8 mouse cellular contexts compared by ENCODE assay signal in the genomic region with DNA sequence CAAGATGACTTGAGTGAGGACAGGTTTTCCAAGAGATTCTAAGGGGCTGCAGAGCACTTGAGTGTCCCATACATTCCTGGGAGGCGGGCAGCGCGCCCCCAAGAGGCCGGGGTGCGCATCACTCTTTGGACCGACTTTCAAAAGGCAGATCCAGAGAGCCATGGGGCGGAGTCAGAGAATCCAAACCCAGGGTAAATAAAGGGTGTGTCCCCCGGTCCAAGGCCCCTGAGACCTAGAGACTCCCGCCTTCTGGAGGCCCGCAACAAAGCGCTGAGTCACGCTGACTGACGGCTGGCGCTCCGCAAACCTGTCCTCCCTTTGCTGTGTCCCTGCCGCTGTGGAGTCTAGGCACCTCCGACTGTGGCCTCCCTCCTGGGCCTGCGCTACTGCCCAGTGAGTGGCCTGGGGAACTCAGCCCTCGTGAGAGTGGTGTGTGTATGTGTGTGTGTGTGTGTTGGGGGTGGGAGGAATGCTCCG. TPM values are rescaled to one million over a fixed set of nuclear protein-coding genes. Genes with fewer than 3 reads are reported as not detected.
DNase-seq lines count a peak whose midpoint lies in the region; ATAC-seq and TF ChIP-seq lines count a peak whose summit lies in the region.

Gene Pir, plus strand, starts transcription at position 87 of the 477 bp plus-strand sequence.

- H3K4me1 ChIP-seq in embryonic facial prominence, embryonic 11.5 days (ENCODE audit: control insufficient read depth, insufficient read depth, low read length) = no peaks in the 10 kb centered on the region
- H3K4me1 ChIP-seq in intestine, postnatal 0 days (replicated peaks; ENCODE audit: control insufficient read depth, insufficient read depth, low read length) = no peaks in the 10 kb centered on the region

- peak; percentile 64 for TF ChIP-seq CTCF in intestine, postnatal 0 days (IDR thresholded peaks at IDR 0.05; ENCODE audit: low read depth)

- peak within 1 kb of the TSS; percentile 28 for H3K4me3 ChIP-seq in embryonic facial prominence, embryonic 11.5 days (ENCODE audit: low read depth, low read length)
- H3K4me3 ChIP-seq in intestine, postnatal 0 days (ENCODE audit: low read depth, low read length) = peak within 1 kb of the TSS; percentile 28

- H3K9ac ChIP-seq in embryonic facial prominence, embryonic 11.5 days (replicated peaks; ENCODE audit: low read length) = peak within 1 kb of the TSS; percentile 39
- H3K9ac ChIP-seq in intestine, postnatal 0 days (ENCODE audit: low read depth, low read length) = no peak within 1 kb of the TSS

- WGBS in embryonic facial prominence, embryonic 11.5 days = 25% methylated on average over 20 of the region's 20 CpGs
- WGBS in intestine, postnatal 0 days = 18% methylated on average over 20 of the region's 20 CpGs

- no peak within 1 kb of the TSS for H3K27ac ChIP-seq in embryonic facial prominence, embryonic 11.5 days (replicated peaks; ENCODE audit: low read depth, low read length)
- no peak within 1 kb of the TSS for H3K27ac ChIP-seq in intestine, postnatal 0 days (ENCODE audit: low read depth, low read length)

- H3K27me3 ChIP-seq in embryonic facial prominence, embryonic 11.5 days (ENCODE audit: control insufficient read depth, insufficient read depth, low read length) = no peaks in the 10 kb centered on the region
- no peaks in the 10 kb centered on the region for H3K27me3 ChIP-seq in intestine, postnatal 0 days (replicated peaks; ENCODE audit: control insufficient read depth, insufficient read depth, low read length)

- intact Hi-C loops in left cerebral cortex, postnatal 4 days (cut with DNase I) = loop anchor here (10.0 kb wide), 1 partner anchor 65 kb away; no protein-coding TSS in a partner anchor

- no peaks in the 10 kb centered on the region for H3K36me3 ChIP-seq in embryonic facial prominence, embryonic 11.5 days (replicated peaks; ENCODE audit: control insufficient read depth, insufficient read depth, low read depth, low read length)
- no peaks in the 10 kb centered on the region for H3K36me3 ChIP-seq in intestine, postnatal 0 days (ENCODE audit: control insufficient read depth, insufficient read depth)

- H3K9me3 ChIP-seq in embryonic facial prominence, embryonic 11.5 days (replicated peaks; ENCODE audit: control insufficient read depth, low read length) = no peaks in the 10 kb centered on the region
- no peaks in the 10 kb centered on the region for H3K9me3 ChIP-seq in intestine, postnatal 0 days (ENCODE audit: control insufficient read depth)

- H3K4me2 ChIP-seq in embryonic facial prominence, embryonic 11.5 days (ENCODE audit: low read depth, low read length) = peak within 1 kb of the TSS; percentile 49
- peak within 1 kb of the TSS; percentile 67 for H3K4me2 ChIP-seq in intestine, postnatal 0 days (replicated peaks; ENCODE audit: low read depth)

- peak; percentile 56 to 69 for DNase-seq in adrenal gland, postnatal 36 days
- DNase-seq in embryonic facial prominence, embryonic 11.5 days (ENCODE audit: low spot score) = peak; percentile 62
- DNase-seq in left cerebral cortex, postnatal 4 days = peak; percentile 29
- DNase-seq in mesoderm, embryonic 11.5 days (ENCODE audit: low read depth, low spot score) = peak; percentile 61
- peak; percentile 12 for DNase-seq in right cerebral cortex, postnatal 4 days
- DNase-seq in yolk sac, embryonic 10.5 days (ENCODE audit: low spot score) = peak; percentile 60

- peak; percentile 89 for ATAC-seq in embryonic facial prominence, embryonic 11.5 days (replicated peaks; ENCODE audit: insufficient number of reproducible peaks, low FRiP score, low TSS enrichment, low read depth)
- ATAC-seq in granulocyte monocyte progenitor cell, adult 5-6 weeks (replicated peaks; ENCODE audit: poor library complexity, severe bottlenecking) = peak; percentile 92
- peak; percentile 95 for ATAC-seq in intestine, postnatal 0 days

RNA-seq across cellular contexts. Expression of gene Pir, which starts in this region (rescaled TPM):
- total RNA-seq in adrenal gland, postnatal 36 days (2021) = 1 to 10 TPM; 3.9 to 4.9 TPM
- polyA plus RNA-seq in embryonic facial prominence, embryonic 11.5 days (2014; fragmentation: Nextera tagmentation; extraction: Ambion mirVana) = 7.3 and 8.0 TPM in 2 replicates
- total RNA-seq in granulocyte monocyte progenitor cell, adult 5-6 weeks (2014; fragmentation: Nextera tagmentation) = 3.6 TPM in 1 of 2 replicates, not detected in the other
- 2.5 TPM in 1 of 2 replicates, not detected in the other for total RNA-seq in granulocyte monocyte progenitor cell, adult 5-6 weeks (2017)
- polyA plus RNA-seq in intestine, postnatal 0 days (2015; fragmentation: Nextera tagmentation; extraction: Ambion mirVana) = 5.7 and 6.1 TPM in 2 replicates
- total RNA-seq in left cerebral cortex, postnatal 4 days (2021) = 1 to 10 TPM; 2.5 to 2.8 TPM

Comparison
In these comparisons a context has a peak if more than half of its experiments do, and no peak if none do; other contexts are left out.
1. DNase-seq: peak in every context shown above with its lines; median percentile 62 in adrenal gland, postnatal 36 days; 62 in embryonic facial prominence, embryonic 11.5 days; 61 in mesoderm, embryonic 11.5 days; 60 in yolk sac, embryonic 10.5 days; 29 in left cerebral cortex, postnatal 4 days; 12 in right cerebral cortex, postnatal 4 days.